Comparison of ENCODE assay signal across 9 mouse cellular contexts in genomic region chr13:97939433-97940160, GRCm38 (mm10).
DNase-seq lines count a peak whose midpoint lies in the region; ATAC-seq and TF ChIP-seq lines count a peak whose summit lies in the region.
"Had no signal": no experiment of that assay in that cellular context is flagged by ENCODE, and none has a peak within 500 bp of the region (broad histone marks: within the 10 kb centered on the region; RNA-seq: fewer than 3 reads in every experiment).

No protein-coding gene starts in this region.

- no peak overlapping the region for H3K9ac ChIP-seq in liver, adult 2 months (ENCODE audit: low read depth, low read length)
- H3K9ac ChIP-seq in liver, embryonic 12.5 days, result no peak overlapping the region
- no peak overlapping the region for H3K9ac ChIP-seq in heart, postnatal 0 days (replicated peaks; ENCODE audit: low read depth, low read length)
- no peak overlapping the region for H3K9ac ChIP-seq in hindbrain, embryonic 12.5 days

- peak; percentile 38 for DNase-seq in adrenal gland, postnatal 14 days
- DNase-seq in adrenal gland, adult 2 months, result no peak
- DNase-seq in liver, adult 2 months (ENCODE audit: extremely low read depth, low read depth, low spot score), result no peak
- no peak for DNase-seq in heart, postnatal 0 days (ENCODE audit: low spot score)
- no peak for DNase-seq in lung, adult 2 months
- DNase-seq in spleen, postnatal 14 days (ENCODE audit: low spot score in 2 of 2), result no peak

- H3K4me3 ChIP-seq in liver, adult 2 months (ENCODE audit: insufficient read depth, low read depth, low read length), result no peak overlapping the region
- no peak overlapping the region for H3K4me3 ChIP-seq in liver, embryonic 12.5 days
- no peak overlapping the region for H3K4me3 ChIP-seq in heart, postnatal 0 days (ENCODE audit: low read depth, low read length)
- H3K4me3 ChIP-seq in lung, adult 2 months (replicated peaks; ENCODE audit: extremely low read depth, low read depth, low read length), result no peak overlapping the region
- H3K4me3 ChIP-seq in hindbrain, embryonic 12.5 days, result no peak overlapping the region

- no peaks in the 10 kb centered on the region for H3K27me3 ChIP-seq in liver, adult 2 months (ENCODE audit: control insufficient read depth, insufficient read depth, low read length)
- H3K27me3 ChIP-seq in liver, embryonic 12.5 days (replicated peaks), result no peaks in the 10 kb centered on the region
- no peaks in the 10 kb centered on the region for H3K27me3 ChIP-seq in heart, postnatal 0 days (ENCODE audit: control insufficient read depth, insufficient read depth, low read length)
- H3K27me3 ChIP-seq in hindbrain, embryonic 12.5 days, result no peaks in the 10 kb centered on the region

- no peaks in the 10 kb centered on the region for H3K9me3 ChIP-seq in liver, embryonic 12.5 days (replicated peaks)
- H3K9me3 ChIP-seq in heart, postnatal 0 days (replicated peaks; ENCODE audit: control insufficient read depth, low read length), result no peaks in the 10 kb centered on the region
- no peaks in the 10 kb centered on the region for H3K9me3 ChIP-seq in hindbrain, embryonic 12.5 days (replicated peaks)
- H3K9me3 ChIP-seq: G1E had no signal

- H3K79me2 ChIP-seq in liver, adult 2 months (ENCODE audit: control insufficient read depth, insufficient read depth, low read length), result no peaks in the 10 kb centered on the region

- no peak overlapping the region for H3K4me2 ChIP-seq in liver, embryonic 12.5 days
- H3K4me2 ChIP-seq in heart, postnatal 0 days (ENCODE audit: low read depth, low read length), result no peak overlapping the region
- H3K4me2 ChIP-seq in hindbrain, embryonic 12.5 days (replicated peaks), result no peak overlapping the region

- ATAC-seq in liver, embryonic 12.5 days, result no peak
- ATAC-seq in heart, postnatal 0 days (ENCODE audit: insufficient read depth, low read depth), result no peak
- ATAC-seq in hindbrain, embryonic 12.5 days (ENCODE audit: low FRiP score), result no peak

- no peak for TF ChIP-seq POLR2A in liver, adult 2 months (IDR thresholded peaks at IDR 0.05; ENCODE audit: extremely low read depth, insufficient read depth, low read length)
- no peak for TF ChIP-seq POLR2A in lung, adult 2 months (IDR thresholded peaks at IDR 0.05; ENCODE audit: borderline replicate concordance, extremely low read depth, low read depth, low read length)

- H3K27ac ChIP-seq in liver, adult 2 months (replicated peaks; ENCODE audit: insufficient read depth, low read depth, low read length), result no peak overlapping the region
- H3K27ac ChIP-seq in liver, embryonic 12.5 days, result no peak overlapping the region
- H3K27ac ChIP-seq in heart, postnatal 0 days (ENCODE audit: low read depth), result no peak overlapping the region
- no peak overlapping the region for H3K27ac ChIP-seq in hindbrain, embryonic 12.5 days

- no peaks in the 10 kb centered on the region for H3K36me3 ChIP-seq in liver, adult 2 months (ENCODE audit: control insufficient read depth, insufficient read depth, low read length)
- no peaks in the 10 kb centered on the region for H3K36me3 ChIP-seq in liver, embryonic 12.5 days
- H3K36me3 ChIP-seq in heart, postnatal 0 days (replicated peaks; ENCODE audit: control insufficient read depth, insufficient read depth, low read length), result 0 out of 2 replicates have a peak, but pooled peaks cover 5% of the 10 kb centered on the region
- peaks cover 3% of the 10 kb centered on the region; the same call in 1 of the 2 replicates for H3K36me3 ChIP-seq in hindbrain, embryonic 12.5 days
- H3K36me3 ChIP-seq: G1E had no signal

- TF ChIP-seq EP300 in heart, postnatal 0 days (IDR thresholded peaks at IDR 0.05; ENCODE audit: low read depth), result no peak

- TF ChIP-seq CTCF in liver, adult 2 months (IDR thresholded peaks at IDR 0.05; ENCODE audit: low read depth, low read length), result 0 out of 2 replicates have a peak, but pooled peaks have one; percentile 10
- peak; percentile 27; the same call in 1 of the 2 replicates for TF ChIP-seq CTCF in heart, postnatal 0 days (IDR thresholded peaks at IDR 0.05; ENCODE audit: low read depth)
- 0 out of 2 replicates have a peak, but pooled peaks have one; percentile 19 for TF ChIP-seq CTCF in lung, adult 2 months (IDR thresholded peaks at IDR 0.05; ENCODE audit: insufficient read depth, low read length)

- H3K4me1 ChIP-seq in liver, adult 2 months (ENCODE audit: control insufficient read depth, insufficient read depth, low read length), result no peaks in the 10 kb centered on the region
- no peaks in the 10 kb centered on the region for H3K4me1 ChIP-seq in liver, embryonic 12.5 days
- H3K4me1 ChIP-seq in heart, postnatal 0 days (ENCODE audit: control insufficient read depth, insufficient read depth), result no peaks in the 10 kb centered on the region
- no peaks in the 10 kb centered on the region for H3K4me1 ChIP-seq in lung, adult 2 months (ENCODE audit: control insufficient read depth, insufficient read depth, low read length)
- peaks cover 3% of the 10 kb centered on the region; the same call in 1 of the 2 replicates for H3K4me1 ChIP-seq in hindbrain, embryonic 12.5 days

- WGBS in liver, adult 2 months, result 64% methylated on average over 15 of the region's 15 CpGs
- 56% methylated on average over 15 of the region's 15 CpGs for WGBS in liver, embryonic 12.5 days (ENCODE audit: insufficient replicate concordance)
- WGBS in heart, postnatal 0 days, result 64% methylated on average over 15 of the region's 15 CpGs
- 56% methylated on average over 15 of the region's 15 CpGs for WGBS in lung, adult 2 months
- 67% methylated on average over 15 of the region's 15 CpGs for WGBS in hindbrain, embryonic 12.5 days
